Mouse (Mus musculus) monocyte, adult 2 months (primary cell): ENCODE data around the gene Shisa7.
"Not testable (repeated sequence)": the region's sequence is repeated elsewhere in the genome, so short reads cannot be mapped to it uniquely, and the experiment has no call there.

Experiments used
- DNase-seq, 2 experiments: peaks; one replicate each; pipeline ENCODE4 v3.0.0; 2022; ENCODE audit warnings: low spot score in 2 of 2, low read depth in 1 of 2

Gene Shisa7

GRCm38 (mm10) chr7:4844245-4844916 lies at the start of gene Shisa7:
TSS of gene Shisa7 (minus strand) at chr7:4844696.
- DNase-seq: no peak

- DNase-seq: no peak
Observed at GRCm38 (mm10) chr7:4886680-4887079, 42.2 kb upstream of the Shisa7 start.

- DNase-seq: not testable (repeated sequence)
Observed at GRCm38 (mm10) chr7:4879036-4879435, 34.5 kb upstream of the Shisa7 start.

- no peak for DNase-seq
Observed at GRCm38 (mm10) chr7:4878186-4878585, 33.7 kb upstream of the Shisa7 start.

GRCm38 (mm10) chr7:4877226-4877625 lies 32.7 kb upstream of the Shisa7 start:
- no peak for DNase-seq

GRCm38 (mm10) chr7:4876753-4877221 lies 32.3 kb upstream of the Shisa7 start, which contains the start of gene Isoc2a:
TSS of gene Isoc2a (plus strand) at chr7:4877153.
- peak; percentile 56 to 77 for DNase-seq

GRCm38 (mm10) chr7:4870133-4870532 lies 25.6 kb upstream of the Shisa7 start, which contains the start of gene Isoc2b:
TSS of gene Isoc2b (minus strand) at chr7:4870258.
- DNase-seq: no peak

- no peak for DNase-seq
Observed at GRCm38 (mm10) chr7:4866631-4867180, 22.2 kb upstream of the Shisa7 start.

GRCm38 (mm10) chr7:4865579-4866493 lies 21.3 kb upstream of the Shisa7 start:
- DNase-seq: peak; percentile 86 to 87

GRCm38 (mm10) chr7:4865090-4865489 lies 20.6 kb upstream of the Shisa7 start:
- DNase-seq: peak; percentile 18 to 21

- no peak for DNase-seq
Observed at GRCm38 (mm10) chr7:4864130-4864845, 19.8 kb upstream of the Shisa7 start.

- DNase-seq: no peak
Observed at GRCm38 (mm10) chr7:4863541-4864080, 19.1 kb upstream of the Shisa7 start.

GRCm38 (mm10) chr7:4863041-4863440 lies 18.5 kb upstream of the Shisa7 start:
- DNase-seq: no peak

- DNase-seq: not testable (repeated sequence)
Observed at GRCm38 (mm10) chr7:4860926-4861325, 16.4 kb upstream of the Shisa7 start.

- no peak for DNase-seq
Observed at GRCm38 (mm10) chr7:4859418-4859978, 15.0 kb upstream of the Shisa7 start.

- DNase-seq: no peak
Observed at GRCm38 (mm10) chr7:4857321-4857720, 12.8 kb upstream of the Shisa7 start.

GRCm38 (mm10) chr7:4856508-4856907 lies 12.0 kb upstream of the Shisa7 start:
- no peak for DNase-seq

GRCm38 (mm10) chr7:4853613-4854012 lies 9.1 kb upstream of the Shisa7 start:
- DNase-seq: no peak

- DNase-seq: no peak
Observed at GRCm38 (mm10) chr7:4851315-4851688, 6.8 kb upstream of the Shisa7 start.

GRCm38 (mm10) chr7:4850621-4851314 lies 6.3 kb upstream of the Shisa7 start:
- DNase-seq: no peak
